8 mouse cellular contexts compared by ENCODE assay signal in genomic region chr11:59786444-59787198, GRCm38 (mm10). TPM values are rescaled to one million over a fixed set of nuclear protein-coding genes. Genes with fewer than 3 reads are reported as not detected.
A peak's percentile ranks its signal among the peaks of the same experiment; 100 is the strongest.
DNase-seq lines count a peak whose midpoint lies in the region; ATAC-seq and TF ChIP-seq lines count a peak whose summit lies in the region.

No protein-coding gene starts in this region.

- no peak for ATAC-seq in embryonic facial prominence, embryonic 11.5 days (replicated peaks; ENCODE audit: insufficient number of reproducible peaks, low FRiP score, low TSS enrichment, low read depth)
- peak; percentile 12; the same call in 1 of the 2 replicates for ATAC-seq in intestine, postnatal 0 days
- ATAC-seq in midbrain, embryonic 15.5 days (replicated peaks), result peak; percentile 34; the same call in 1 of the 2 replicates

- H3K27ac ChIP-seq in kidney, adult 2 months (ENCODE audit: insufficient read depth, low read depth, low read length), result no peak overlapping the region
- no peak overlapping the region for H3K27ac ChIP-seq in embryonic facial prominence, embryonic 11.5 days (replicated peaks; ENCODE audit: low read depth, low read length)
- H3K27ac ChIP-seq in intestine, postnatal 0 days (ENCODE audit: low read depth, low read length), result no peak overlapping the region
- peak overlapping the region; percentile 32; the same call in 1 of the 2 replicates for H3K27ac ChIP-seq in midbrain, embryonic 15.5 days

- TF ChIP-seq CTCF in kidney, adult 2 months (conservative IDR thresholded peaks at IDR 0.05; ENCODE audit: insufficient read depth, insufficient read length, low read depth, low read length), result no peak
- TF ChIP-seq CTCF in intestine, postnatal 0 days (IDR thresholded peaks at IDR 0.05; ENCODE audit: low read depth), result no peak

- no peak for DNase-seq in kidney, adult 2 months
- no peak for DNase-seq in kidney, postnatal 36 days
- DNase-seq in embryonic facial prominence, embryonic 11.5 days (ENCODE audit: low spot score), result no peak
- DNase-seq in thymus, postnatal 0 days (ENCODE audit: low spot score), result no peak
- no peak for DNase-seq in cerebellum, postnatal 25 days
- DNase-seq in adrenal gland, postnatal 10 days, result no peak

- 0 out of 2 replicates have a peak, but pooled peaks cover 4% of the 10 kb centered on the region for H3K4me1 ChIP-seq in kidney, adult 2 months (ENCODE audit: control insufficient read depth, insufficient read depth, low read length)
- no peaks in the 10 kb centered on the region for H3K4me1 ChIP-seq in embryonic facial prominence, embryonic 11.5 days (ENCODE audit: control insufficient read depth, insufficient read depth, low read length)
- peaks cover 8% of the 10 kb centered on the region; the same call in 1 of the 2 replicates for H3K4me1 ChIP-seq in intestine, postnatal 0 days (replicated peaks; ENCODE audit: control insufficient read depth, insufficient read depth, low read length)
- peaks cover 12% of the 10 kb centered on the region for H3K4me1 ChIP-seq in midbrain, embryonic 15.5 days

- no peaks in the 10 kb centered on the region for H3K27me3 ChIP-seq in kidney, adult 2 months (replicated peaks; ENCODE audit: control insufficient read depth, insufficient read depth, low read length)
- H3K27me3 ChIP-seq in embryonic facial prominence, embryonic 11.5 days (ENCODE audit: control insufficient read depth, insufficient read depth, low read length), result no peaks in the 10 kb centered on the region
- H3K27me3 ChIP-seq in intestine, postnatal 0 days (replicated peaks; ENCODE audit: control insufficient read depth, insufficient read depth, low read length), result no peaks in the 10 kb centered on the region
- H3K27me3 ChIP-seq in midbrain, embryonic 15.5 days (replicated peaks), result no peaks in the 10 kb centered on the region

- H3K36me3 ChIP-seq in kidney, adult 2 months (ENCODE audit: control insufficient read depth, insufficient read depth, low read length), result no peaks in the 10 kb centered on the region
- no peaks in the 10 kb centered on the region; the same call in 1 of the 2 replicates for H3K36me3 ChIP-seq in embryonic facial prominence, embryonic 11.5 days (replicated peaks; ENCODE audit: control insufficient read depth, insufficient read depth, low read depth, low read length)
- H3K36me3 ChIP-seq in intestine, postnatal 0 days (ENCODE audit: control insufficient read depth, insufficient read depth), result peaks cover 6% of the 10 kb centered on the region
- peaks cover 7% of the 10 kb centered on the region; the same call in 1 of the 2 replicates for H3K36me3 ChIP-seq in midbrain, embryonic 15.5 days (replicated peaks)

- peak overlapping the region; percentile 23; the same call in 1 of the 2 replicates for H3K4me3 ChIP-seq in kidney, adult 2 months (ENCODE audit: insufficient read depth, low read depth, low read length)
- peak overlapping the region; percentile 43 for H3K4me3 ChIP-seq in embryonic facial prominence, embryonic 11.5 days (ENCODE audit: low read depth, low read length)
- peak overlapping the region; percentile 44 for H3K4me3 ChIP-seq in intestine, postnatal 0 days (ENCODE audit: low read depth, low read length)
- H3K4me3 ChIP-seq in midbrain, embryonic 15.5 days, result peak overlapping the region; percentile 44

- no peak for TF ChIP-seq POLR2A in kidney, adult 2 months (IDR thresholded peaks at IDR 0.05; ENCODE audit: low read depth, low read length)

- peak overlapping the region; percentile 57 for H3K9ac ChIP-seq in embryonic facial prominence, embryonic 11.5 days (replicated peaks; ENCODE audit: low read length)
- H3K9ac ChIP-seq in intestine, postnatal 0 days (ENCODE audit: low read depth, low read length), result no peak overlapping the region
- H3K9ac ChIP-seq in midbrain, embryonic 15.5 days, result peak overlapping the region; percentile 40

- H3K4me2 ChIP-seq in embryonic facial prominence, embryonic 11.5 days (ENCODE audit: low read depth, low read length), result peak overlapping the region; percentile 90
- peak overlapping the region; percentile 91 for H3K4me2 ChIP-seq in intestine, postnatal 0 days (replicated peaks; ENCODE audit: low read depth)
- H3K4me2 ChIP-seq in midbrain, embryonic 15.5 days, result peak overlapping the region; percentile 95

- 49% methylated on average over 15 of the region's 15 CpGs for WGBS in kidney, adult 2 months
- WGBS in embryonic facial prominence, embryonic 11.5 days, result 51% methylated on average over 15 of the region's 15 CpGs
- 42% methylated on average over 15 of the region's 15 CpGs for WGBS in intestine, postnatal 0 days
- 56% methylated on average over 15 of the region's 15 CpGs for WGBS in midbrain, embryonic 15.5 days

- H3K9me3 ChIP-seq in embryonic facial prominence, embryonic 11.5 days (replicated peaks; ENCODE audit: control insufficient read depth, low read length), result no peaks in the 10 kb centered on the region
- H3K9me3 ChIP-seq in intestine, postnatal 0 days (ENCODE audit: control insufficient read depth), result no peaks in the 10 kb centered on the region
- no peaks in the 10 kb centered on the region for H3K9me3 ChIP-seq in midbrain, embryonic 15.5 days

RNA-seq across cellular contexts. Expression of gene Pld6, which starts 0.8 kb away (rescaled TPM):
- 2.6 and 3.8 TPM in 2 replicates for polyA plus RNA-seq in kidney, adult 2 months (2012; rRNA removed)
- 1.2 and 1.4 TPM in 2 replicates for polyA plus RNA-seq in embryonic facial prominence, embryonic 11.5 days (2014; fragmentation: Nextera tagmentation; extraction: Ambion mirVana)
- 0.67 and 0.89 TPM in 2 replicates for polyA plus RNA-seq in intestine, postnatal 0 days (2015; fragmentation: Nextera tagmentation; extraction: Ambion mirVana)
- polyA plus RNA-seq in midbrain, embryonic 15.5 days (2015; fragmentation: Nextera tagmentation; extraction: Ambion mirVana), result 13.3 and 13.7 TPM in 2 replicates
- 1.4 and 1.6 TPM in 2 replicates for polyA plus RNA-seq in thymus, postnatal 0 days (2015; fragmentation: Nextera tagmentation; extraction: Ambion mirVana)
- total RNA-seq in adrenal gland, postnatal 10 days (2021), result 10 to 100 TPM in 1 of 2 experiments, 1 to 10 TPM in 1; 6.5 to 10.4 TPM

RNA-seq across cellular contexts. Expression of gene Flcn, which starts 23.2 kb away (rescaled TPM):
- 45.6 and 48.9 TPM in 2 replicates for polyA plus RNA-seq in kidney, adult 2 months (2012; rRNA removed)
- 23.9 and 26.1 TPM in 2 replicates for polyA plus RNA-seq in embryonic facial prominence, embryonic 11.5 days (2014; fragmentation: Nextera tagmentation; extraction: Ambion mirVana)
- 36.8 and 38.1 TPM in 2 replicates for polyA plus RNA-seq in intestine, postnatal 0 days (2015; fragmentation: Nextera tagmentation; extraction: Ambion mirVana)
- polyA plus RNA-seq in midbrain, embryonic 15.5 days (2015; fragmentation: Nextera tagmentation; extraction: Ambion mirVana), result 46.2 and 48.5 TPM in 2 replicates
- 31.4 and 32.2 TPM in 2 replicates for polyA plus RNA-seq in thymus, postnatal 0 days (2015; fragmentation: Nextera tagmentation; extraction: Ambion mirVana)
- 10 to 100 TPM; 33.3 to 51.3 TPM for total RNA-seq in adrenal gland, postnatal 10 days (2021)

RNA-seq across cellular contexts. Expression of gene Nt5m, which starts 52.6 kb away (rescaled TPM):
- polyA plus RNA-seq in kidney, adult 2 months (2012; rRNA removed), result 36.2 and 39.3 TPM in 2 replicates
- polyA plus RNA-seq in embryonic facial prominence, embryonic 11.5 days (2014; fragmentation: Nextera tagmentation; extraction: Ambion mirVana), result 37.1 and 41.0 TPM in 2 replicates
- polyA plus RNA-seq in intestine, postnatal 0 days (2015; fragmentation: Nextera tagmentation; extraction: Ambion mirVana), result 19.8 and 21.0 TPM in 2 replicates
- 77.6 and 78.2 TPM in 2 replicates for polyA plus RNA-seq in midbrain, embryonic 15.5 days (2015; fragmentation: Nextera tagmentation; extraction: Ambion mirVana)
- 31.2 and 33.2 TPM in 2 replicates for polyA plus RNA-seq in thymus, postnatal 0 days (2015; fragmentation: Nextera tagmentation; extraction: Ambion mirVana)
- 10 to 100 TPM; 31.4 to 34.2 TPM for total RNA-seq in adrenal gland, postnatal 10 days (2021)

RNA-seq across cellular contexts. Expression of gene Cops3, which starts 53.0 kb away (rescaled TPM):
- 19.7 and 22.7 TPM in 2 replicates for polyA plus RNA-seq in kidney, adult 2 months (2012; rRNA removed)
- polyA plus RNA-seq in embryonic facial prominence, embryonic 11.5 days (2014; fragmentation: Nextera tagmentation; extraction: Ambion mirVana), result 238 and 239 TPM in 2 replicates
- polyA plus RNA-seq in intestine, postnatal 0 days (2015; fragmentation: Nextera tagmentation; extraction: Ambion mirVana), result 84.4 and 85.6 TPM in 2 replicates
- 180 and 183 TPM in 2 replicates for polyA plus RNA-seq in midbrain, embryonic 15.5 days (2015; fragmentation: Nextera tagmentation; extraction: Ambion mirVana)
- polyA plus RNA-seq in thymus, postnatal 0 days (2015; fragmentation: Nextera tagmentation; extraction: Ambion mirVana), result 195 and 198 TPM in 2 replicates
- total RNA-seq in adrenal gland, postnatal 10 days (2021), result 100 to 1,000 TPM in 1 of 2 experiments, 10 to 100 TPM in 1; 98.7 to 103 TPM
